Mouse (Mus musculus) left cerebral cortex, adult 8-10 months (tissue): Measurements from ENCODE around the gene Gm20388. TPM values are rescaled to one million over a fixed set of nuclear protein-coding genes. Genes with fewer than 3 reads are reported as not detected.
A peak's percentile ranks its signal among the peaks of the same experiment; 100 is the strongest.

Source experiments
- DNase-seq, 2 experiments: peaks; one replicate each; pipeline ENCODE4 v3.0.0; 2022; ENCODE audit warnings: low spot score in 2 of 2
- total RNA-seq, 4 experiments: library from RNA; stranded (reverse); gene quantifications; 2 replicates each; pipeline ENCODE4 v1.2.4; 2022

The Gm20388 gene
- total RNA-seq, 4 experiments from 2014 or later, result 10.4 to 20.8 (median 16.4) TPM

GRCm38 (mm10) chr8:120618110-120618509, 707.5 kb downstream of the Gm20388 start:
- peak in 1 of 2 experiments; percentile 63 for DNase-seq

DNA sequence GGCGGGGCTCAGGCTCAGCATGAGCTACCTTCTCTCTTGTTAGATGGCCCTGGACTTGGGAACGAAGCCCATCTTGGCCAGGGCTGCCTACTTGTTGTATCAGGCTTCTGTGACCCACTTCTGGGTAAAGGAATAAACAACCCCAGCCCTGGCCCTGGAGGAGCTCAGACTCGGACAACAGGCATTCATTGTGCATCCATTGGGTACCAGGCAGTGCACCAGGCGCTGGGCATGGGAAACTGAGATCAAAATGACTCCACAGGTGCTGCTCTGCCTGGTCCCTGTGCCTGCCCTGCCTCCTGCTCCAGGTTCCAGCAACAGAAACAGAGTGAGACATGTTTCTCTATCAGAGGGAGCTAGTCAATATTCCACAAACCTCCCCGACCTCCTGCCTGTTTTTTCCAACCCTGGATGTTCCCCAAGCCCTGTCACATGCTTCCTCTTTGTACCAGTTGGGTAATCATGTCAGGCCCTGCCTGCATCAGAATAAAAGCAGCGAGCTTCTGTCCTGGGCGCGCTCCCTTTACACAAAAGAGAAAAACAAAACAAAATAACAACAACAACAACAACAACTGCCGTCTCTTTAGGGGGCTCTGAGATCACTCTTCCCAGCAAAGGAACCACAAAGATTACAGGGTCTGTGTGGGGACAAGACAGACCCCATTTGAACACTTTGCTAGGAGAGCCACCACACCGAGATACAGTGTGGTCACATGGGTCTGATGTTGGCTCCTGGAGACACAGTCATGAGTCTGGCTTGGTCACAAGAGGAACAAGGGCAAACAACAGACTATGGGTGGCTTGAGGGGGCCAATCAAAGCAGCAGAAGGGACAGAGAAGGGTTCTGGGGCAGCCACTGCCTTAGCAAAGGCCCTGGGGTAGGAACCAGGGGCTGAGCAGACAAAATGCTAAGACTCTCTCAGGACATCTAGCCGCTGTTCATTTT, 708.9 kb downstream of the Gm20388 start:
- DNase-seq, result peak; percentile 32 to 69

GRCm38 (mm10) chr8:120620441-120620840, 709.8 kb downstream of the Gm20388 start:
- no peak for DNase-seq

DNA sequence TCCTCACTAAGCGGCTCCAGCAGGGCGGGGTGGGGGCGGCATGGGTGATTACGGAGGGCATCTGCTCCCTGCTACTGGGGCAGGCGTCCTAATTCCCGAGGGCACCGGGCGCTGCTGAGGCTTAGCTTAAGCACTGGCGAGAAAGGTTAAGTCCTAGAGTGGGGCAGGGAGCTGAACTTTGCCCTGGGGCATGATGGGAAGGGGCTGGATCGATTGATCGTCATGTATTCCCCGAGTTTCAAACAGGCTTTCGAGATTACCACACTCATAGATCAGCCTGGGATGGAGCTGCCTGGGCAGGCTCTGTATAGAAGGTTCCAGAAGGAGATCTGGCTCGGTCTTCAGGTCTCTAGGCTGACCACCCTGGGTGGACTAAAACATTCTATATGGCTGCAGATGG, 711.5 kb downstream of the Gm20388 start:
- DNase-seq, result no peak

DNA sequence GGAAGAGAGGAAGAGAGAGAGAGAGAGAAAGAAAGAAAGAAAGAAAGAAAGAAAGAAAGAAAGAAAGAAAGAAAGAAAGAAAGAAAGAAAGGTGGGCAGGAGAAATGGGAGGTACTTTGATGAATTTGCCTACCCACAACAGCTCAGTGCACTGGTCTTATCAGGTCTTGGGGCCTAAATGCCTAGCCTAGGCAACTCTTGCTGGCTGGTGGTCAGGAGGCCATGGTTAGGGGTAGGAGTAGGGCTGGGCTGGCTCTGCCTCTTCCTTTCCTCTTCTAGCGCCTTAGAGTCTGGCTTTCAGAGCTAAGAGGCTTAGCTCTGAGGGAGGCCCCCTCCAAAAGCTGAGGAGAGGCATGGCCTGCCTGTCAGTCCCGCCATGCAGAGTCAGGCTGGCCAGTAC, 713.0 kb downstream of the Gm20388 start:
- no peak for DNase-seq

DNA sequence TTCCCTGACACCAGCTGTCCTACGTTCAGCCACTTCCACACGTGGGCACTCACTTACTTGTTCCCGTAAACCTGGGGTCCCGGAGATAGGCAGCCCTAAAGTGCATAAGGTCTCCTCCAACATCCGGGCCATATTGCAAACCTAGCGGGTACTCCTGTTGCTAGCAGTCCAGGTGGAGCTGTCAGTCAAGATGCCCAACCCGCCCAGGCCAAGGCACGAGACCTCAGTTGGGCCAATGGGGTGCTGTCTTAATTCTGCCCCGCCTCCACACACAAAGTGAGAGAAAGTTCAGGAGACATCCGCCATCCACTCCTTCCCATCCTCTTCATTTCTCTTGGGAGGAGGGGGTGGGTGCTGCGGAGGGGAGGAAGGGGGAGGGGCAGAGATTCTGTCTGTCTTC, 715.8 kb downstream of the Gm20388 start:
- no peak for DNase-seq

- peak in 1 of 2 experiments; percentile 59 for DNase-seq
These were observed 716.7 kb downstream of the Gm20388 start for GRCm38 (mm10) chr8:120627298-120627697.

DNA sequence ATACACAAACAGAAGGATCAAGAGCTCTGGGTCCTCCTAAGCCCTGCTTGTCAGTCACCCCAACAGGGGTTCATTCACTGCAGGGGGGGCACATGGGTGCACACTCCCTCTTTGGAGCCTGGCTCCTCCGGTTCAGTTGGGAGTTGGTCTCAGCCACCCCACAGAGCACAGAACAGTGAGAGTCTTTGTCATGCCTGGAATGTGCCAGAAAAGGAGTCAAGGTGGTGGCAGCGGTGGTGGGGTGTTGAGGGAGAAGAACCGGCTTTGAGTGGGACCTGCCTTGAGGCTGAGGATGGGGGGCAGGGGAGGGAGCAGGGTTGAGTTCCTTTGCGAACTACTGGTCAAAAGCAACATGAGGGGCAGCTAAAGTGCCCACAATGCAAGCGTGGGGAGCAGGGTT, 719.4 kb downstream of the Gm20388 start:
- DNase-seq, result no peak

DNA sequence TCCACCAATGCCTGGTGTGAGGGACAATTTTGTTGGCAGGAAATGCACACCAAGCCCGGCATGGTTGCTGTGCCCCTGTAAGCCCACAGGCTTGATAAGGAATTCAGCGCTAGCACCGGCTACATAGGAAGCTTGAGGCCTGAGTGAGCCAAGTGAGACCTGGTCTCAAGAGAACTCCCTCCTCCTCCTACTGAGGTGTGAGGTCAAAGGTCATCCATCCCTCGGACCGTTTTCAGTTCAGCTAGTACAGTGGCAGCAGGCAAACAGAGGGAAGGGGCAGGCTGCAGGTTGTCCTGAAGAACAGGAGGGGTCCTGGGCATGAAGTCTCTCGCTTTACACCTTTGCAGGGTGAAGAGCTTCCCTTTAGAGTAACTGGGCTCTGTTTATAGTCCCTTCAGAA, 720.2 kb downstream of the Gm20388 start:
- DNase-seq, result no peak

DNA sequence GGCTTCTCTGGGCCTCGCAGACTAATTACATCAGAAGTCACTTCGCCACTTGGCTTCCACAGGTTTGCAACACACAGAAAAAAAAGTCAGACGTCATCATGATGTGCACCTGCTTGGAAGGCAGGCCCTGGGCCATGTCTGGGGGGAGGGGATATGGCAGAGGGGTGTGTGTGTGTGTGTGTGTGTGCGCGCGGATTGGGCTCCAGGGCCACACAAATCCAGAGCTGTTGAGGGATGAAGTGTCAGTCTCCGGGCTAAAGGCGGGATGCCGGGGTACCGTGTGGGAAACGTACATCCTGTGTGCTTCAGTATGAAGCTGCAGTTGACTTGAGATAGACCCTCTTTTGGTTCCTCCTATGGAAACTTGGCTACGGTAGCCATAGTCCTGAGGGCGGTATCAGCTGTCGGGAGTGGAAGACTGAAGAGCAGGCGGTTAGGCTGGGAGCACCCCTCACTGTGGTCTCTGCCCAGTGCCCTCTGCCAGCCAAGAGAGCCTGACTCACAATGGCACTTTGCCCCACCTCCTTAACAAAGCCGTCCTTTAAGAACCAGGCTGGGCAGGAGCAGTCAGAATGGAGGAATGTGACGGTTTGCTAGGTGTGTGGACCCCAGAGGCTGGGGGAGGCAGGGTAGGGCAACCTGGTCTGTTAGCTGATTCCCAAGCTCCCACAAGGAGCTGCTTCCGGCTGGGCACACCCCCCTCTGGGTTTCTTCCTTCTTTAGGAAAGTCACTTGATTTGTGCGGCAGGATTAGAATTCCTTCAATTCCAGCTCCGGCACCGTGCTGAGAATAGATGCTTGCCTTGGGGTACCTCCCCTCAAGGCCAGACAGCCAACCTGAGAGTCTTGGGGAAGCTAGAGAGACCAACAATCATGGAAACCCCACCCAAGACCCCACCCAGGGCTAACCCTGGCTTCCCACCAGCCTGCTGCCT, 721.1 kb downstream of the Gm20388 start:
- no peak for DNase-seq

DNA sequence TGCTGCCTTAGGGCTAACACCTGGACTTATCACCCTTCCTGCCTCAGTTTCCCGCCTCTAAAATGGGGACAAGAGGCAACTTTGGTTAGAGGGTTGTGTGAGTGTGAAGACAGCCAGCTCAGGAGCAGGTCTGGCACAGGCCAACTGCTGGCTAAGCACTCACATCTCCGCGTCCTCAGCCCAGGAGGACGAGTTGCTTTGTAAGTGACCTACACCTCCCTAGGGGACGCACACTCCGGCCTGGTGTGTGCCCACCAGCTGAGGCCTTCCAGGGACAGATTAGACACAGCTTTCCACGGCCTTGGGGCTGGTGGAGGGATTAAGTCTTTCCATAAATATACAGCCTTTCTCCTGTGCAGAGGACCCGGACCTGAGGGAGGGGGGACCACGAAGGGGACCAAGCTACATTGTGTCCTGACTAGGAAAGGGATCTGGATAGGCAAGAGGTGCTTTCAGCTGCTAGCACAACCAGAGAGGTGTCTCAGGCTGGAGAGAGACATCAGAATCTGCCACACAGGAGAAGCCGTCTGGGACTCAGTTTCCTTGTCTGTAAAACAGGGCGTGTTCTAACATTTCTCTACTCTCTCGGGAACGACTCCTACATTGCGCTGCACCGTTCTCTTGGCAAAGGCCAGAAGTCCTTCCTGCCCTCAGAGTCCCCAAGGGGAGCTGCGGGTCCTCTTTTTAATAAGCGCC, 722.5 kb downstream of the Gm20388 start:
- no peak for DNase-seq

DNA sequence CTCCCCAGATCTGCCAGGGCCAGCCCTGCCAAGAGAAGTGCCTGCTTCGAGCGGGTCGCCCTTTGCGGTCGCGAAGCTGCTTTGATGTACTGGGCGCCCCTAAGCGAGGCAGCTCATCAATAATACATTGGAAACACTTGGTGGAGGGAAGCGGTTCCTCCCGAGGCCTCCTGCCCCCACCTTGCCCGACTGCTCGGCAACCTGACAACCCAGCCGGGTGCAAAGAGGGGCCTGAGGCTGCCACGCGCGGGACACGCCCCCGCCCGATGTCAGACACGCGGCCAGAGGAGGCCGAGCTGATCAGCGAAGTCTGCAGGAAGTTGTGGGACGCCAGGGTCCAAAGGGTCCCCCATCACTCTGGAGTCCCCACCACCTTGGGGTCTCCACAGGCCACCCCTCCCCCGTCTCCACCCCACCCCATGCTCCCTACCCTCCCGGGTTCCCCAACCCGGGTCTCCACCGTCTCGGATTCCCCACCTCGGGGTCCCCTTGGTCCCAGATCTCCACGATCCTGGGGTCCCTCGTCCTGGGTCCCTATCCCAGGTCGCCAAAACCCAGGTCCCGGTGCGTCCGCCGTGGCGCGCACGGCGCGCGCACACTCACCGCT, 723.1 kb downstream of the Gm20388 start:
- no peak for DNase-seq

- DNase-seq, result no peak
These were observed 723.7 kb downstream of the Gm20388 start for GRCm38 (mm10) chr8:120634329-120634839.

- no peak for DNase-seq
These were observed 730.6 kb downstream of the Gm20388 start for GRCm38 (mm10) chr8:120641245-120641644.

DNA sequence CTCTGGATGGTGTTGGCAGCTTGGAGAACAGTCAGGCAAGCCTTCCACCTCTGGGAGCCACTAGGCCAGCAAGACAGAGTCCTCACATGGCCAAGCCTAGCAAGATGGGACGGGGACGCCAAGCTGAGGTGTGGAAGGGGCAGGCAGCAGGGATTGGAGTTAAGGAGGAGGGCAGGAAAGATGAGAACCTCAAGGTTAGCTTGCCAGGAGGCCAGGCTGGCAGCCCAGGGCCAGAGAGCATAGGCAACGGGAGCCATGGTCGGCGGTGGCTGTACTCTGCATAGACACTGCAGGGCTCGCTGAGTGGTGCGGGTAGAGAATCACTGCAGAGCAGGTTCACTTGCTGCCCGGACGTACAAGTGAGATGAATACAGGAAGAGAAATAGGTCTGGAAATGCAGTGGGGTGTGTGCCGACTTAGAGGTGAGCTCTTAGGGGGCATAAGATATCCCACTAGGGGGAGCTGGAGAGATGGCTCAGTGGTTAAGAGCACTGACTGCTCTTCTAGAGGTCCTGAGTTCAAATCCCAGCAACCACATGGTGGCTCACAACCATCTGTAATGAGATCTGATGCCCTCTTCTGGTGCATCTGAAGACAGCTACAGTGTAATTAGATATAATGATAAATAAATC, 731.5 kb downstream of the Gm20388 start:
- DNase-seq, result no peak

- peak; percentile 56 to 80 for DNase-seq
These were observed 734.0 kb downstream of the Gm20388 start for GRCm38 (mm10) chr8:120644663-120645062.

DNA sequence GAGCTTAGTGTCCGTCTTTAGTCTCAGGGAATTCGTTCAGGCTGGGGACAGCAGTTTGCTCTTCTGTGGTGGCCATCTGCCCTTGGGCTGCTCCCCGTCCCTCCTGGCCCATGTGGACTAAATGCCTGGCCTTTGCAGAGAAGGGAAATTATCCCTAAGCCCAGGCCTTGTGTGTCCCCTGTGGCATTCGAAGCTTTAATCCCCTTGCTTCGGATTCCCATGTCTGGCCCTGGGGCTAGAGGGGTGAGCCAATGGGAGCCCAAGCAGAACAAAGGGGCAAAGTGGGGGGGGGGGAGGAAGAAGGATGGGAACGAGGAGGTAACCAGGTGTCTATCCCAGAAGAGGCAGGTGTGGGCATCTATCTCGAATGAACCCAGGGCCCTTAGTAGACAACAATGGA, 736.9 kb downstream of the Gm20388 start, which contains the start of gene 1190005I06Rik:
Gene 1190005I06Rik, minus strand, starts transcription at position 101 of the 400 bp plus-strand sequence.
- no peak for DNase-seq

DNA sequence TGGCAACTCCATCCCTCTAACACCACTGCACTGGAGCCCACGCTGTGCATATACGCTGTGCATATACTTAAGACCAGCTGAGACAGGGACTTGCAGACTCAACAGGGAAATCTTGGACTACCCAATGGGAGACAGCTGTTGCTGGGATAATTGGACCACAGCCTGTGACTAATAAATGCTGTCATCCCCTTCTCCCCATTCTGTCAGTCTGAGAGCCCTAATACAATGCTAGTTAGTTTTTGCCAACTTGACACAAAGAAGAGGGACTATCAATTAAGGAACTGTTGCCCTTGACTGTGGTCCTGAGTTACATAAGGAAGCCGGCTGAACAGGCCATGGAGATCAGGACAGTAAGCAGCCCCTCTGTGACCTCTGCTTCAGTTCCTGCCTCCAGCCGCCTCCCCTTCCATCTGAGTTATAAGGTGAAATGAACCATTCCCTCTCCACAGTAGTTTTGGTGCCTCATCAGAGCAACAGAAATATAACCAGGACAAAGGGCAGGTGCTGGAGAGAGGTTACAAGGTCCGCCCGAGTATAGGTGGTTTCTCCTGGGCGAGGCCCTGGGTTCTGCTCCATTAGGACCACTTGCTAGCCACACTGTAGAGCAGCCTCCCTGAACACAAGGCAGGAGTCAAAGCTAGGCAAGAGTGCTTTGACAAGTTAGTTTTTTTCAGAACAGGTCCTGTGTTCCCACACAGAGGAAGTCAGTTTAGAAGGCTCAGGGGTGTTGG, 745.8 kb downstream of the Gm20388 start:
- DNase-seq, result no peak

GRCm38 (mm10) chr8:120657415-120657814, 746.8 kb downstream of the Gm20388 start:
- no peak for DNase-seq
